Comparison of ENCODE assay signal across 29 mouse cellular contexts in the genomic region with DNA sequence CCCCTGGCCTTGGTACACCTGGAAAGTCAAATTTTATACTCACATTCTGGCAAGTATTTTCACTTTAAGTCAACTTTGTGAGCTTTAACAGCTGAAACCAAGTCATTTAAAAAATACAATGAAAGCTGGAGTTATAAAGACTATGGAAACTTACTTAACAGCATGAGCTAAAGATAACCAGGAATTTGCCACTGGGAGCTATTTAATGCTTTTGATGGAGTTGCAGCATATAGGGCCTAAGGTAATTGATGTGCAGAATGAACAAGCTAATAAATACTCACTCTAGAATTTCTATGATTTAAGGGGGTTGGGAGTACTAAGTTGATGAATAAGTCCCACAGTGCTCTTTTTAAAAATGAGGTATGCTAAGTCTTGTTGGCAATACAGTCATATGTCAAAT.
"Had no signal": no experiment of that assay in that cellular context is flagged by ENCODE, and none has a peak within 500 bp of the region (broad histone marks: within the 10 kb centered on the region; RNA-seq: fewer than 3 reads in every experiment).

No protein-coding gene starts in this region.

- ATAC-seq: forebrain, embryonic 13.5 days; forebrain, embryonic 14.5 days; forebrain, embryonic 15.5 days; forebrain, embryonic 16.5 days; forebrain, postnatal 0 days had no signal

- H3K27me3 ChIP-seq: embryonic facial prominence, embryonic 12.5 days; embryonic facial prominence, embryonic 15.5 days; forebrain, embryonic 12.5 days; forebrain, embryonic 13.5 days; forebrain, embryonic 15.5 days had no signal

- H3K4me3 ChIP-seq: embryonic facial prominence, embryonic 10.5 days; embryonic facial prominence, embryonic 12.5 days; embryonic facial prominence, embryonic 13.5 days; embryonic facial prominence, embryonic 15.5 days; erythroblast, embryonic 14.5 days; forebrain, embryonic 10.5 days; forebrain, embryonic 12.5 days; forebrain, embryonic 13.5 days; forebrain, embryonic 15.5 days; gastrocnemius, adult 2 months; heart, adult 2 months had no signal

- H3K36me3 ChIP-seq: embryonic facial prominence, embryonic 10.5 days; embryonic facial prominence, embryonic 12.5 days; embryonic facial prominence, embryonic 13.5 days; embryonic facial prominence, embryonic 15.5 days; forebrain, embryonic 10.5 days; forebrain, embryonic 12.5 days; forebrain, embryonic 15.5 days had no signal

- H3K9ac ChIP-seq: embryonic facial prominence, embryonic 12.5 days; embryonic facial prominence, embryonic 13.5 days; embryonic facial prominence, embryonic 15.5 days; forebrain, embryonic 12.5 days; forebrain, embryonic 13.5 days; forebrain, embryonic 15.5 days; forebrain, postnatal 0 days had no signal

- H3K4me2 ChIP-seq: embryonic facial prominence, embryonic 12.5 days; embryonic facial prominence, embryonic 13.5 days; embryonic facial prominence, embryonic 15.5 days; forebrain, embryonic 12.5 days; forebrain, embryonic 13.5 days; forebrain, embryonic 15.5 days had no signal

- DNase-seq: cerebellum, adult 2 months; cerebellum, adult 8-10 months; cerebellum, adult 9-10 months; cerebellum, adult 9-11 months; cerebellum, postnatal 10 days; cerebellum, postnatal 14 days; cerebellum, postnatal 25 days; cerebellum, postnatal 36 days; embryo, embryonic 11 days; forebrain, postnatal 0 days; gastrocnemius, adult 2 months; gastrocnemius, postnatal 10 days; gastrocnemius, postnatal 14 days; gastrocnemius, postnatal 25 days; gastrocnemius, postnatal 36 days; heart, adult 11 months; heart, adult 18-20 months; heart, adult 2 months had no signal

- H3K4me1 ChIP-seq: embryonic facial prominence, embryonic 10.5 days; embryonic facial prominence, embryonic 12.5 days; embryonic facial prominence, embryonic 13.5 days; embryonic facial prominence, embryonic 15.5 days; forebrain, embryonic 10.5 days; forebrain, embryonic 12.5 days; forebrain, embryonic 13.5 days; forebrain, embryonic 15.5 days had no signal

- H3K27ac ChIP-seq: embryonic facial prominence, embryonic 10.5 days; embryonic facial prominence, embryonic 12.5 days; embryonic facial prominence, embryonic 13.5 days; embryonic facial prominence, embryonic 15.5 days; forebrain, embryonic 10.5 days; forebrain, embryonic 12.5 days; forebrain, embryonic 13.5 days; forebrain, embryonic 15.5 days; gastrocnemius, adult 2 months; heart, adult 2 months had no signal

- H3K9me3 ChIP-seq: embryonic facial prominence, embryonic 10.5 days; embryonic facial prominence, embryonic 12.5 days; embryonic facial prominence, embryonic 13.5 days; embryonic facial prominence, embryonic 15.5 days; forebrain, embryonic 10.5 days; forebrain, embryonic 12.5 days; forebrain, embryonic 13.5 days; forebrain, embryonic 15.5 days had no signal
